Mouse (Mus musculus) testis, adult 2 months (tissue): Measurements from ENCODE around the gene Pcsk5.

Experiments used
- CTCF ChIP-seq: fragments of 200-500 bp; IDR thresholded peaks from 2 replicates; pipeline ENCODE4 v1.5.1; 2012; ENCODE audit warnings: low read depth, mild to moderate bottlenecking, inconsistent platforms, low read length, moderate library complexity; ENCODE audit not compliant: control insufficient read depth, insufficient read depth, insufficient replicate concordance
- POLR2A ChIP-seq: fragments of 200-500 bp; IDR thresholded peaks from 2 replicates; pipeline ENCODE4 v1.6.1; 2012; ENCODE audit warnings: low read depth, mild to moderate bottlenecking, inconsistent platforms, low read length, moderate library complexity; ENCODE audit not compliant: control insufficient read depth

GRCm38 (mm10) chr19:17572315-17572714, 265.1 kb downstream of the Pcsk5 start:
- TF ChIP-seq CTCF (no peak), POLR2A (no peak)
